Mouse (Mus musculus) left cerebral cortex, postnatal 10 days (tissue): Measurements from ENCODE around the gene Gpam. TPM values are rescaled to one million over a fixed set of nuclear protein-coding genes. Genes with fewer than 3 reads are reported as not detected.

ENCODE experiments used
- DNase-seq, 2 experiments: peaks; one replicate each; pipeline ENCODE4 v3.0.0; 2021 to 2022; ENCODE audit warnings: low spot score in 2 of 2, mixed read lengths in 1 of 2; ENCODE audit errors: extremely low spot score in 1 of 2
- intact Hi-C: fragments of 180-260 bp; cut with DNase I; formaldehyde crosslinking; loops from one replicate; pipeline ENCODE4 v1.15.1; 2025
- total RNA-seq, 2 experiments: library from RNA; stranded (reverse); gene quantifications; 2 replicates each; pipeline ENCODE4 v1.2.3; 2021

Gene Gpam
- total RNA-seq, 2 experiments from 2014 or later = 59.1 to 60.1 TPM

- DNase-seq = no peak
- intact Hi-C loops = no loop called here
Observed at GRCm38 (mm10) chr19:55117059-55117815, 9.8 kb downstream of the Gpam start.

- DNase-seq = no peak
- intact Hi-C loops = no loop called here
Observed at GRCm38 (mm10) chr19:55115532-55115931, 11.5 kb downstream of the Gpam start.

GRCm38 (mm10) chr19:55114825-55115395 is 12.1 kb downstream of the Gpam start:
- intact Hi-C loops = no loop called here
- no peak for DNase-seq

GRCm38 (mm10) chr19:55107896-55108295 is 19.1 kb downstream of the Gpam start:
- intact Hi-C loops = no loop called here
- no peak for DNase-seq

- intact Hi-C loops = no loop called here
- DNase-seq = no peak
Observed at GRCm38 (mm10) chr19:55105969-55106368, 21.1 kb downstream of the Gpam start.

GRCm38 (mm10) chr19:55103081-55103830 is 23.8 kb downstream of the Gpam start:
- intact Hi-C loops = no loop called here
- DNase-seq = peak; percentile 48 to 56

GRCm38 (mm10) chr19:55101659-55102058 is 25.4 kb downstream of the Gpam start:
- no peak for DNase-seq
- intact Hi-C loops = no loop called here

- DNase-seq = no peak
- intact Hi-C loops = no loop called here
Observed at GRCm38 (mm10) chr19:55100227-55101140, 26.6 kb downstream of the Gpam start.

GRCm38 (mm10) chr19:55099184-55100160 is 27.6 kb downstream of the Gpam start:
- peak; percentile 59 to 87 for DNase-seq
- intact Hi-C loops = loop anchor here (5.0 kb wide), 1 partner anchor 93 kb away; no protein-coding TSS in a partner anchor

GRCm38 (mm10) chr19:55098409-55099183 is 28.4 kb downstream of the Gpam start:
- intact Hi-C loops = loop anchor here (5.0 kb wide), 1 partner anchor 94 kb away; no protein-coding TSS in a partner anchor
- peak; percentile 52 to 81 for DNase-seq

GRCm38 (mm10) chr19:55097396-55097967 is 29.6 kb downstream of the Gpam start:
- no peak for DNase-seq
- intact Hi-C loops = loop anchor here (5.0 kb wide), 1 partner anchor 95 kb away; no protein-coding TSS in a partner anchor

- DNase-seq = no peak
- intact Hi-C loops = loop anchor here (5.0 kb wide), 1 partner anchor 96 kb away; no protein-coding TSS in a partner anchor
Observed at GRCm38 (mm10) chr19:55096666-55097065, 30.4 kb downstream of the Gpam start.

GRCm38 (mm10) chr19:55095547-55095946 is 31.5 kb downstream of the Gpam start:
- intact Hi-C loops = loop anchor here (5.0 kb wide), 1 partner anchor 97 kb away; no protein-coding TSS in a partner anchor
- DNase-seq = no peak

- DNase-seq = no peak
- intact Hi-C loops = no loop called here
Observed at GRCm38 (mm10) chr19:55091602-55092413, 35.2 kb downstream of the Gpam start.

GRCm38 (mm10) chr19:55090885-55091284 is 36.2 kb downstream of the Gpam start:
- intact Hi-C loops = no loop called here
- no peak for DNase-seq

- intact Hi-C loops = no loop called here
- DNase-seq = no peak
Observed at GRCm38 (mm10) chr19:55090142-55090541, 36.9 kb downstream of the Gpam start.
